Mouse (Mus musculus) right cerebral cortex, adult 2 months (tissue): Measurements from ENCODE around the gene Muc13.

Experiments used
- DNase-seq, 2 experiments: peaks; one replicate each; pipeline ENCODE4 v3.0.0; 2021 to 2022; ENCODE audit warnings: low spot score in 2 of 2

Muc13 gene

GRCm38 (mm10) chr16:33769848-33770247 is 24.0 kb upstream of the Muc13 start:
- DNase-seq = no peak

GRCm38 (mm10) chr16:33770778-33771454 is 22.9 kb upstream of the Muc13 start:
- DNase-seq = no peak

DNA sequence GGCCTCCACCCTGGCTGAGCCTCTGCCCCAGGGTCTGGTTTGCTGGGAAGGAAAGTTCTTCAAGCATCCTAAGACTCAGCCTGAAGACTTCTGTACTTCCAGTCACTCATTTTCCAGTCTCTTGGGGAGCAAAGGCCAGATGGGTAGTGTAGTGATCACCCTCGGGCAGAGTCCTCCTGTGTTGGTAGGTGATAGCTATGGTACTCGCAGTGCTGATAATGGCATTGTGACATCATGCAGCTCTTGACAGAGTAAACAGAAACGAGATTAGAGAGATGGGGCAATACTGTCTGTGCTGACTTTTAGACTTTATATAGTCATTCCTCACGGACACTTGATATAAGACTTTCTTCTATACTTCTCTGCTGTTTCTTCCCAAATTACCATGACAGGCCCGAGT is 21.0 kb upstream of the Muc13 start:
- DNase-seq = no peak

DNA sequence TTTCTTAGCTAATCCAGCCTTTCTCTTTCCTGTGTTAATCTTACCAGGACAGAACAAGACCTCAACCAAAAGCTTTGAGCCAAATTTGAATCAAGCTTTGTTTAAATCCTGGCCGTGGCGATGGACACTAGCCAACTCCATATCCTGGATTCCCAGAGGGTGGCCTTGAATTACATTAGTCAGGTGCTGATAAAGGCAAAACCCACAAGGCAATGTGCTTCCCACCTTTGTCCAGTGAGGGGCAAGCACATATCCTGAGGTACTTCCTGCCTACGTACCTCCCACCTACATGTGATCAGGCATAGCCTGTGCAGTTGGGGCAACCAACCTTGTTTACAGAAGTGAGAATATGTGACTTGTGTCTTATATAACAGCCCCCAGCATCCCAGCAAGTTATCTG is 18.9 kb upstream of the Muc13 start:
- DNase-seq = no peak

- DNase-seq = no peak
Observed at GRCm38 (mm10) chr16:33775733-33776335, 18.0 kb upstream of the Muc13 start.

DNA sequence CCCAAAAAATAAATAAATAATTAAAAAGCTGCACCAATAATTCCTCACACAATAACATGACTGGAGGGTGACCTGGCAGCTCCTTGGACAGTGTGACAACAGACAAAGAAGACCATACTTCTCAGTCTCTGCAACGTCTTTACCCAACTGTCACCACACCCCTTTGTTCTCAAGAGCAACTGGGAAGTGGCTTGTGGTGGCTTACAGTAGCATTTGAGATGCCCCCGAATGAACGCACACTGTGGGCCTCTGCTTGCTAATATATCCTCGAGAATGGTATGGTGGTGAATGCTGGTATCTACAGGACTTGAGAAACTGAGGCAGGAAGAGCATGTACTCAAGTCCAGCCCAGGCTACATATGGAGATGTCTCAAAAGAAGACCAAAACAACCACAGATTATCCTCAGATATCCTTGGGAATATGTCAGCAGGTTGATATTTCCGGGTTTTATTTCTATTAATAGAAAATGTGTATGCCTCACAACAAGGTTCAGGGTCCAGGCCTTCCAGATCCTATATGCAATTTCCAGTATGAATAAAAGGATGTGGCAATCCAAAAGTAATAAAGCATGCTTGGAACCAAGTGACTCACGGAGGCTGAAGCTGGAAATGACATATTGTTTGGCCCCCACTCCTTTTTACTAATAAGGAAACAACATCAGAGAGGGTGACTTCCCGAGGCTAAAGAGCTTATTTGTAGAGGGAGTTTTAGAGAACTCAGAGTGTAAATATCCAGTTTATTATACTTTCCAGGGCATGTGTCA is 16.9 kb upstream of the Muc13 start:
- DNase-seq = no peak

DNA sequence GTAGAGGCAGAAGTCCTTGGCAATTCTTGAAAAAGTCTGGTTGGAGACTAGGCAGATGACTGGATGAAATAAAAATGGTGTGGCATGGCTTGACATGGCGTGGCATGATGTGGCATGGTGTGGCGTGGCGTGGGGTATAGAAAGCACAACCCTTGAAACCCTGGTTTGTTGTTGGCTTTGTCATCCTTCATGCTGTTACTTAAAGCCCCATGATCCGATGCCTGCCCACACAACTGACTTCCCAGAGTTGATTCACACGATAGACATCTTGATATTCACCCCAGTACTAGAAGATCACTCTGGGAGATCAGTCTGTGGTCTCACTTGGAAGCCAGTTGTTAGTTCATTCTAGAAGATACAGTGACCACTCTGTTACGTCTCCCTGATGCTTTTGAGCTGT is 16.2 kb upstream of the Muc13 start:
- no peak for DNase-seq

DNA sequence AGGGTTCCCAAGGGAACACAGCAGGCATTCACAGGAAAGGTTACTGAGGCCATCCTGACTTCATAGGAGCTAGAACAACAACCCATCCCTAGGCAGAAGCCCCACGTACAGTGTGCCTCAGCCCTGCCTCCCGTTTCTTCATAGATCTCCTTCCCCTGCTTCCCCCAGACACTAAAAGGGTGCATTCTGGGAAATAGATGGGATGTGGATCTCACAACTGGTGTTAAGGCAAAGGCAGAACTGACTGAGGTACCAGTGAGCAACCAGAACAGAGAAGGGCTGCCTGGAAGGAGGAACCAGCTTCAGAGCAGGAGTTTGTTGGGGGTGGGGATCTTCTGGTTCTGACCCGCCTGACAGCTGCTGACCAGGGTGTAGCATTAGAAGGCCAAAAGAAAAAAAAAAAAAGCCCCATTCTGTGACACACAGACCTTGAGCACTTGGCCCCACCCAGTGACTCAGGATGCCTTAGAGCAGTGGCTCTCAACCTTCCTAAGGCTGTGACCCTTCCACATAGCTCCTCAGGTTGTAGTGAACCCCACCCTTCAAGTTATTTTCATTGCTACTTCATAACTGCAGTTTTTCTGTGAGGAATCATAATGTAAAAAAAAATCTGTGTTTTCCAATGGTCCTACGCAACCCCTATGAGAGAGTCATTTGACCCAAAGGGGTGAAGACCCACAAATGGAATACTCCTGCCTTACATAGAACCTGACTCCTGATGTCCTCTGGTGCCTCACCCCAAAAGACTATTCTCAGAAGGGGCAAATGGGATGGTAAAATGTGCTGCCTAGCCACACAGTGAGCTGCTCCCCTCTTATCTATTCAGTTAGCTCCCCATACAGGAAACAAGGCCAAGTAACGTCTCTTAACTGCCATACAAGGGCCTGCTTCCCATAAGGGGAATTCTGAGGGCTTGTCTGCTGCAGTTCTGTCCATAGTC is 11.8 kb upstream of the Muc13 start:
- DNase-seq = no peak

DNA sequence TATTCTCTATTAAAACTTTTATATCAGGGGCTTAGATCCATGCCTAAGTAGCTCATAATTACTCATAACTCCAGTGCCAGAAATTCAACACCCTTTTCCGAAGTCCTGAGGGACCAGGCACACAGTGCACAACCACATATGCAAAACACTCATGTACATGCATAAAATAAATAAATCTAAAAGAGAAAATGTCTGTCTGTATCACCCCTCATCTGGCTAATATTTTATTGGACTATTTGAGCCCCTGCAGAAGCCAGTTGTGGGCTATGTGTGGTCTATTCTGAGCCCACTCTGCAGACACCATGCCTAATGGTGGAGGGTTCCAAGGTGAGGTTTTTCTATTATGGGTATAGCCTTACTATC is 11.1 kb upstream of the Muc13 start:
- no peak for DNase-seq

DNA sequence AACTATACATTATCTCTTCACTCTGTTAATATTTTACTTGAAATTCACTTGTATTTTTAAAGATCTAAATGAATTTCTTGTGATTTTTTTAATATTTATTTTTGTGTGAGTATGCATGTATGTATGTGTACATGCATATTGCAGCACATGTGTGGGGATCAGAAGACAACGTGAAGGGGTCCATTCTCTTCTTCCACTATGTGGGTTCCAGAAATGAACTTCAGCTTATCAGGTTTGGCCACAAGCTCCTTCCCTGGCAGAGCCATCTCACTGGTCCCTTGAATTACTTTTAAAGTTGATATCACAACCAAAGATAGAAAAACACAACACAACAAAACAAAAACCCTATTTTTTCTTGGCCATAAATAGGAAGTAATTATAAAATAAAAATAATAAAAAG is 9.3 kb upstream of the Muc13 start:
- DNase-seq = no peak

DNA sequence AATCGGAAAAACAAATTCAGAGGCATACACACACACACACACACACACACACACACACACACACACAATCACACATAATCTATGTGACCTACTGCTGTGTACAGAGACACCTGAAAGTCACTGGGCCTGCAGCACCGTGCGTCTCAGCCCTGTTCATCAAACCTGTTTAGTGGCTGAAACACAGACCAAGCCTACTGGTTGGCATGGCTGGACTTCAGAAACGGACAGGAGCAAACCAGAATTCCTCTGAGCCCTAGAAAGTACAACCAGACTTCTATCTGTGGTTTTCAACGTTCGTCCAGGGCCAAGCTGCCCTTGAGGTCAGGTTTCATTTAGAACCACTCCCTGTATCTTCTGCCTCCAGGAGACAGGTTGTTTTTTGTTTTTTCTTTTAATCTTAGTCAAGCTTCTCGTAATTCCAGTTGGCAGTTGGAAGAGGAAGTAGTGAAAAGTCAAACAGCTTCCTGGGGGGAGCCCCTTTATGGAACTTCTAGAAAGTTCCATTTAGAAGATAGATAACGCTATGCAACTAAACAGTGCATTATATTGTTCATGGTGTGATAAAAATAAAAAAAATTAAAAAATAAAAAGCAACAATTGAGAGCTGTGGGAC is 8.6 kb upstream of the Muc13 start:
- DNase-seq = no peak

DNA sequence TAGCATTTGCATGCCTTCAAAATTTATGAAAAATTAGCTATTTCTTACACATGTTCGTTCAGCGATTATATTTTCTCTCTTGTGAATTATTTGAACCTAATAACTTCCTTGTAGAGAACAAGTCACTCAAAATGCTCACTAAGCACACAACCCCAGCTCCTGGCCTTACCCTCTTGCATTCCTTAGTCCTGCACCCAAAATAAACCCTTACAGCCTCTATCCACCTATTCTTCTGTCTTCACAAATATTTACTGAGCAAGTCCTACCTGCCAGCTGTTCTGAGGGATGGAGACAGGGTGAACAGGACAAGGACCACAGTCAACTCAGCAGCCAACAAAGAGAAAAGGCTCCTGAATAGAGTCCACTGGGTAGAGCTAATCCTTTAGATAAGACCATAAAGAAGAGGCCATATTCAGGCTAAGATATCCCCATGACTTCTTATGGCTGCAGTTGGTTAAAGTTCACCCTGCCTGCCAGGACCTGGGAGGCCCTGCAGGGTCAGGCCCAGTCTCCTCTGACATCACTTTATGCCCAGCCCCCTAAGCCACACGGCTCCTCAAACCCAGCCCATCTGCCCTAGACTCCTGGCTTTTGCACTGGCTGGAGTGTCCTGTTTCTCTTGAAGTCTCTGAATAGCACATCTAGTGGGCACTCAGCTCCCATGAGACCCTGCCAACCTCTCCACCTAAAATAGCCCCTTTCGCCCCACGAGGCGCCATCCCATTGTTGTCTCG is 7.0 kb upstream of the Muc13 start:
- no peak for DNase-seq

DNA sequence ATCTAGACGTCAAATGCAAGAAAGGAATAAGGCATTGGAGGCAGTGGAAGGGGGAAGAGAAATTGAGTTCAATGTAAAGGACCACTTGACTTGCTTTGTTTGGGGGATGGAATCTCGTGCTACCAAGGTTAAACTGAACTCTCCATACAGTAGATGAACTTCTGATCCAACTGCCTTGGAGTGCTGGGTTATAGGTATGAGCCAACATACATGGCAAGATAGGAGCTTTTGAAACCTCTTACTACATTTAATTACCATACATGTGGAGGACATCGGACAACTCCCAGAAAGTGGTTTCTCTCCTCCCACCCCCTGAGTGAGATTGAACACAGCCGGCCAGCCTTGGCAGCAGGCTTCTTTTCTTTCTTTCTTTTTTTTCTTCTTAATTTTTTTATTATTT is 1.3 kb downstream of the Muc13 start:
- no peak for DNase-seq

GRCm38 (mm10) chr16:33795887-33796286 is 2.0 kb downstream of the Muc13 start:
- DNase-seq = no peak

DNA sequence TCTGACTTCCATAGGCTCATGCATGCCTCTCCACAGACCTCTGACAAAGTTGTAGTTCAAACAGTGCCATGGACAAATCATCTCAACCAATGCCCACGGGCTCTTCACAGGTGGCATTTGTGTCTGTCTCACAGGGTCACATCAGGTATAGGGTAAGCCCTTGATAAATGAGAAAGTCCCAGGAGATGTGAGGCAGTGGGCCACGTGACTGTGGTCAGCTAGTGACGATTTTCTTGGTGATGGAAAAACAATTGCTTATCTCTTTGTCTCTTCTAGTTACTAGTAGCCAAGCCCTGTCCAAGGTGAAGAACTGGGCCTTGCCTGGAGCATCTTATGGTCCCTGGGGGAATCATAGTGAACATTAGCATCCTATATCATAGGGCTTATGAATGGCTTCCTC is 2.9 kb downstream of the Muc13 start:
- no peak for DNase-seq

GRCm38 (mm10) chr16:33797860-33798259 is 4.0 kb downstream of the Muc13 start:
- DNase-seq = peak; percentile 63 to 66

DNA sequence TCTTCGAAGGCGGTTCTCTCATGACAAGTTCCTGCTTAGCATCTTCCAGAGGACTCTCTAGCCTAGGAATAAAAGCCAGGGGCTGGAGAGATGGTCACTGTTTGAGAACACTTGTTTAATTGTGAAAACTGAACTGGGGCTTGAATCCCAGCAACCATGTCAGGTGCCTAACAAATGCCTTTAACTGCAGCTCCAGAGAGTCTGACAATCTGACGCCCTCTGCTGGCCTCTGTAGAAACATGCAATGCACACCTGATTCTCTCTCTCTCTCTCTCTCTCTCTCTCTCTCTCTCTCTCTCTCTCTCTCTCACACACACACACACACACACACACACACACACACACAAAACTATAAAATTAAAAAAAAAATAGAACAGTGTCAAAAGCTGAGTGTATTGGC is 16.2 kb downstream of the Muc13 start:
- no peak for DNase-seq

GRCm38 (mm10) chr16:33818413-33819165 is 24.8 kb downstream of the Muc13 start:
- DNase-seq = no peak

DNA sequence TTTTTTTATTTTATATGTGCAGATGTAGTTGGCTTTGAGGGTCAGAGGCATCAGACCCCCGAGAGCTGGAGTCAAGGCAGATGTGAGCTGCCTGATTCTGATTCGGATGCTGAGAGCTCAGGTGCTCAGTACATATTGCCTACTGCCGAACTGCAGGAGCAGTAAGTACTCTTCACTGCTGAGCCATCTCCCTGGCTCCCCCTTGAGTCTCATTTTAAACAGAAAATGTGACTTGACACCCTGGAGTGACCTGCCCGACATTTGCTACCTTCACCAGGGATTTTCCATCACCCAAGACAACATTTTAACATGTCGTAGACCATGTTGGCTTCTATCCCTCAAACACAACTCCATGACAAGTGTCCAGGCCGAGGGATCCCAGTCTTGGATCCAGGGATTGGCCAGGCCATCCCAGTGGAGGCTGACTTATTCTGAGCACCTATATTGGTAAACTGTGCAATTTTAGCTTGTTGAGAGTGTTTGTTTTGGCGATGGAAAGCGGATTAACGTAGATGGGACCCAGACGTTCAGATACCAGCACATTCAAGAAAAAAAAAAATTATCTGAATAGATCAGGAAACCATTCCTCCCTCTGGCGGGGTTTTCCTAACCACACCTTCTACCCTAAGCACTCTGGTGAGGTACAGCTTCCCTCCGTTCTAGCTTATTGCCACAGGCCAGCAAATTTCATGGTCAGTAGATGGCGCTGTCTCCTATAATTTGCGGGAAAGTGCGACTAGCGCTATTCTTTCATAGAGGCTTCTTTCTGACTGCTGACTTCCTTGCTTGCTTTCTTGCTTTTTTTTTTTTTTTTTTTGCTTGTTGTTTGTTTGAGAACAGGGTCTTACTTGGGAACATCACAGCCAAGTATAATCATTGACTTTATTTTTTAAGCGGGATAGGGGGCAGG is 26.7 kb downstream of the Muc13 start:
- DNase-seq = peak; percentile 90 to 96
